Mouse (Mus musculus) brain, embryonic 14.5 days (tissue): ENCODE measurements around the gene Wdr62. TPM values are rescaled to one million over a fixed set of nuclear protein-coding genes. Genes with fewer than 3 reads are reported as not detected.

Source experiments
- DNase-seq: peaks from one replicate; pipeline ENCODE4 v3.0.0-alpha.2; 2011; ENCODE audit warnings: low read depth
- CTCF ChIP-seq: fragments of 200-500 bp; IDR thresholded peaks from 2 replicates; pipeline ENCODE4 v1.5.1; 2012; ENCODE audit warnings: inconsistent platforms, mild to moderate bottlenecking, moderate library complexity, borderline replicate concordance; ENCODE audit not compliant: insufficient read depth, insufficient read length; ENCODE audit errors: extremely low read depth
- POLR2A ChIP-seq: fragments of 200-500 bp; IDR thresholded peaks from 2 replicates; pipeline ENCODE4 v1.6.1; 2012; ENCODE audit warnings: mild to moderate bottlenecking, inconsistent platforms, borderline replicate concordance; ENCODE audit not compliant: poor library complexity, insufficient read depth, insufficient read length, severe bottlenecking; ENCODE audit errors: extremely low read depth
- polyA plus RNA-seq: library from polyadenylated mRNA; depleted of rRNA; stranded (reverse); fragments of >200 nt; gene quantifications from 2 replicates; pipeline ENCODE4 v1.2.3, GENCODE M21; 2012; rRNA removed

The Wdr62 gene
- polyA plus RNA-seq, 1 experiment = 15.2 TPM

DNA sequence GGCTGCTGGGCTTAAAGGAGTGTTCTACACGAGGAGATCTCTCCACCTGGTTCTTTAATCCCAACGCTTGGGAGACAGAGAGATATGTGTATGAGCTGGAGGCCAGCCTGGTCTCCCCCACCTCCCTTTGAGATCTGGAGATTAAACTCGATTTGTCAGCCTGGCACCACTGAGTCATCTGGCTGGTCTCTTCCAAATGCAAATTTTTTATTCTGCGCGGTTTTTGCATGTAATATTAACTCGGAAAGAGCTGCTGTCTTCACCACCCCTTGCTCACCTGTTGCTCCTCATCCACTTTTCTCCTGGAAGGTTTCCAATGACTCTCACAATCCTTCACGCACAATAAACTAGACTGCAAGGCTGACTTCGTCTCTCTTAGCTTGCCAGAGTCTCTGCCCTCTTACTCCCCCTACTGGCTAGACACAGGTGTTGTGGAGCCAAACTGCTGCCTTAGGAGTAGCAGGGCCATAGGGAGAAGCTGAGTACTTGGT is 81.7 kb downstream of the Wdr62 start, which contains the start of gene Capns1:
TSS of gene Capns1 (minus strand) at position 331 of the 491 bp plus-strand sequence.
- TF ChIP-seq CTCF = peak; percentile 82; the same call in 1 of the 2 replicates
- no peak for TF ChIP-seq POLR2A
- DNase-seq = peak; percentile 92

GRCm38 (mm10) chr7:30197592-30198129 is 82.6 kb downstream of the Wdr62 start:
- TF ChIP-seq POLR2A (no peak), CTCF (no peak)
- no peak for DNase-seq

DNA sequence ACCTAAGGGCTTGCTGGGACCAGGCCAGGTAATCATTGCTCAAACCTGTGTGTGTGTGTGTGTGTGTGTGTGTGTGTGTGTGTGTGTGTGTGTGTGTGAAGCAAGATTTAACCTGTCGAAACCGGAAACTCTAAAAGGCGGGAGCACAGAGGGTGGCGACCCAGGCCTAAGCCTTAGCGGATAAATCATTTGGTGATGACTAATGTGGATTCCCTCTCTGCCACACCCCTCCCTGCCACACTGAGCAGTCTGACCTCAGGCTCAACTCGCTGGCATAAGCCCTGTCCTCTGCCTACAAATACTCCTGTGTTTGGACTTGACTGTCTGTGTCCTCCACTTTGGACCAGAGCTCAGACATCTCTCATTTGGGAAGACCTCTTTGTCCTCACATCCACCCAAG is 84.0 kb downstream of the Wdr62 start:
- DNase-seq = no peak
- TF ChIP-seq POLR2A (no peak), CTCF (no peak)

DNA sequence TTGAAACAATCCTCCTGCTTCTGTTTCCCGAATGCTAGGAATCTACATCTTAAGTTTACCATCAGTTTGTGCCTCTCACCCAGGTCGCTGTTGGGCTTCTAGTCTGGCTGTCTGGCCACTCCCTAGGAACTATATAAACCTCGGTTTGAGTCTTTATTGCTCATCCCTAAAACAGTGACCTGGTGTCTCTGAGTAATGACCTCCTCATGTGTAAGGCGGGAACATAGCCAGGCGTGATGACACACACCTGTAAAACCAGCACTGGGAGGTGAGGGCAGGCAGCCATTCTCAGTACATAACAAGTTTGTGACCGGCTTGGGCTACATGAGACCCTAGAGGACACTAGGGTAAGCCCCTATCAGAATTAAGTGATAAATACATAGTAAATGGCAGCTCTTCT is 84.8 kb downstream of the Wdr62 start:
- TF ChIP-seq CTCF (no peak), POLR2A (no peak)
- no peak for DNase-seq

GRCm38 (mm10) chr7:30194884-30195283 is 85.3 kb downstream of the Wdr62 start:
- DNase-seq = peak; percentile 98
- TF ChIP-seq CTCF (no peak), POLR2A (peak; percentile 53; the same call in 1 of the 2 replicates)

GRCm38 (mm10) chr7:30194101-30194831 is 86.0 kb downstream of the Wdr62 start:
- DNase-seq = no peak
- TF ChIP-seq CTCF (no peak), POLR2A (no peak)

- TF ChIP-seq POLR2A (peak; percentile 16; the same call in 1 of the 2 replicates), CTCF (no peak)
- peak; percentile 92 for DNase-seq
Observed at GRCm38 (mm10) chr7:30193581-30194100, 86.6 kb downstream of the Wdr62 start.

DNA sequence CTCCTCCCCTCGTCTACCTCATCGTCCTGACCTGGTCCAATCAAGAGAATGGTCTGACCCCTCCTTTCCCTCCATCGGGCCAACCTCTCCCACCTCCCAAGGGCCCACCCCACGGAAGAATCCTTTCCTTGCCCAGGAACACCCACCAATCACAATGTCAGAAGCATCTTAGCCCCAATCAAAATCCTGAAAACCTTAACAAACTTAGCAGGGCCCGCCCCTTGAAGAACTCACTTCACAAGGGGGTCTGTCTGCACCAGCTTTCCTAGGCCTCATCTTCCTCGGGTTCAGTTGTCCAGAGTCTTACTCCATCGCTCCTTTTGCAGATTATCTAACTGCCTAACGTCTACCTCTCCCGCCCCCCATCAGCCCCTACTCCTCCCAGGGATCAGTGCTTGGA is 87.2 kb downstream of the Wdr62 start:
- DNase-seq = no peak
- no peak for TF ChIP-seq POLR2A
- TF ChIP-seq CTCF = no peak

- DNase-seq = no peak
- TF ChIP-seq CTCF = no peak
- no peak for TF ChIP-seq POLR2A
Observed at GRCm38 (mm10) chr7:30192088-30192487, 88.1 kb downstream of the Wdr62 start.

Other genes starting within 250 kb of the Wdr62 start
- gene Zfp14, start 229.0 kb downstream of the Wdr62 start, polyA plus RNA-seq = 12.6 and 13.0 TPM in 2 replicates
- 3.2 and 4.9 TPM in 2 replicates for gene Zfp82, start 207.5 kb downstream of the Wdr62 start, polyA plus RNA-seq
- 0.38 and 1.1 TPM in 2 replicates for gene Gm26920, start 190.0 kb downstream of the Wdr62 start, polyA plus RNA-seq
- gene Zfp566, start 189.9 kb downstream of the Wdr62 start, polyA plus RNA-seq = 9.2 and 10.5 TPM in 2 replicates
- 44.0 and 50.7 TPM in 2 replicates for gene Zfp260, start 185.6 kb downstream of the Wdr62 start, polyA plus RNA-seq
- gene Zfp382, start 158.5 kb downstream of the Wdr62 start, polyA plus RNA-seq = 9.2 and 9.5 TPM in 2 replicates
- gene Zfp146, start 110.7 kb downstream of the Wdr62 start, polyA plus RNA-seq = 73.1 and 78.5 TPM in 2 replicates
- 2.1 and 2.2 TPM in 2 replicates for gene Cox7a1, start 96.3 kb downstream of the Wdr62 start, polyA plus RNA-seq
- gene Capns1, start 81.6 kb downstream of the Wdr62 start, polyA plus RNA-seq = 298 and 304 TPM in 2 replicates
- 245 and 362 TPM in 2 replicates for gene Polr2i, start 48.5 kb downstream of the Wdr62 start, polyA plus RNA-seq
- 177 and 180 TPM in 2 replicates for gene Tbcb, start 48.1 kb downstream of the Wdr62 start, polyA plus RNA-seq
- gene Ovol3, start 44.7 kb downstream of the Wdr62 start, polyA plus RNA-seq = 0.12 and 0.14 TPM in 2 replicates
- 0.11 and 0.12 TPM in 2 replicates for gene Thap8, start 325 bp downstream of the Wdr62 start, polyA plus RNA-seq
- 233 and 314 TPM in 2 replicates for gene Clip3, start 11.3 kb upstream of the Wdr62 start, polyA plus RNA-seq
- 131 and 198 TPM in 2 replicates for gene Alkbh6, start 28.3 kb upstream of the Wdr62 start, polyA plus RNA-seq
- gene Syne4, start 34.4 kb upstream of the Wdr62 start, polyA plus RNA-seq = 28.5 and 36.3 TPM in 2 replicates
- gene E130208F15Rik, start 41.3 kb upstream of the Wdr62 start, polyA plus RNA-seq = 0.36 and 0.37 TPM in 2 replicates
- 17.6 and 24.7 TPM in 2 replicates for gene Sdhaf1, start 43.5 kb upstream of the Wdr62 start, polyA plus RNA-seq
- 29.1 and 39.2 TPM in 2 replicates for gene Lrfn3, start 82.4 kb upstream of the Wdr62 start, polyA plus RNA-seq
- gene Tyrobp, start 133.3 kb upstream of the Wdr62 start, polyA plus RNA-seq = 21.7 and 27.8 TPM in 2 replicates
- 0.90 and 1.4 TPM in 2 replicates for gene Hcst, start 139.4 kb upstream of the Wdr62 start, polyA plus RNA-seq
- gene Nfkbid, start 141.3 kb upstream of the Wdr62 start, polyA plus RNA-seq = 2.3 and 3.6 TPM in 2 replicates
- 571 and 616 TPM in 2 replicates for gene Aplp1, start 165.1 kb upstream of the Wdr62 start, polyA plus RNA-seq
- 0.85 and 3.3 TPM in 2 replicates for gene Kirrel2, start 177.3 kb upstream of the Wdr62 start, polyA plus RNA-seq
- 1.2 and 3.2 TPM in 2 replicates for gene Nphs1, start 177.9 kb upstream of the Wdr62 start, polyA plus RNA-seq
- 0.05 and 0.26 TPM in 2 replicates for gene Prodh2, start 213.2 kb upstream of the Wdr62 start, polyA plus RNA-seq